Mouse (Mus musculus): Measurements from ENCODE around the gene Slc4a8.
"Not testable (repeated sequence)": the region's sequence is repeated elsewhere in the genome, so short reads cannot be mapped to it uniquely, and the experiment has no call there.

DNA sequence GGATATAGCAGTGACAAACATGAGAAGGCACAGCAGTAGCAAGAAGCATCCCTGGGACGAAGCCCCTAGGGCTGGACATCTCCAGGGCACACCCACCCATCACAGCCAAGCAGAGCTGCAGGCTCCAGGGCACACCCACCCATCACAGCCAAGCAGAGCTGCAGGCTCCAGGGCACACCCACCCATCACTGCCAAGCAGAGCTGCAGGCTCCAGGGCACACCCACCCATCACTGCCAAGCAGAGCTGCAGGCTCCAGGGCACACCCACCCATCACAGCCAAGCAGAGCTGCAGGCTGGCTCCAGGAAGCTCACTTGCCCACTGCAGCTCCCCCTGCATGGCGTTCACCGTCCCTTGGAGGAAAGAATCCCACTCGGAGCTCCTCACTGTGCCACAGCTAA, 60.8 kb downstream of the Slc4a8 start:
- not testable (repeated sequence) for TF ChIP-seq POLR2A (IDR thresholded peaks at IDR 0.05; ENCODE audit: low read depth, low read length); CTCF (IDR thresholded peaks at IDR 0.05; ENCODE audit: borderline replicate concordance, insufficient read depth, low read length)

Measured in embryonic fibroblast, embryonic 13.5 days (primary cell).